Mouse (Mus musculus) mature B cell (primary cell): Measurements from ENCODE around the gene Gm21936.
"Not testable (repeated sequence)": the region's sequence is repeated elsewhere in the genome, so short reads cannot be mapped to it uniquely, and the experiment has no call there.

Experiments used
- in situ Hi-C: fragments of 300-500 bp; cut with MboI; formaldehyde crosslinking; loops from 2 replicates; pipeline ENCODE4 v1.14.3; 2019

Gm21936 gene

DNA sequence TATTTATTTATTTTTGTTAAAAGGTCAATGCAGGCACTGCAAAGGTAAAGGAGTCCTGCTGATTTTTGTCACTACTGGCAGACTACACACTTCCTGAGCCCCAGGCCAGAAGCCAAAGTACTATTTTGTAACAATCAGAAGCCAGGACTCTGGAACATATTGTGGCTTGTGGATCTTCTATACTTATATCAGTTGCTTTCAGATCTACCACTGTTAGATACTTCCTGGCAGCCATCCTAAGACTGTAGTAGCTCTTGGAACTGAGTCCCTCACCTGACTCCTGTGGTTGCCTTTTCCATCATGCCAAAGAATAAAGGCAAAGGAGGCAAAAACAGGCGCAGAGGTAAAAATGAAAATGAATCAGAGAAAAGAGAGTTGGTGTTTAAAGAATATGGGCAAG, at the start of gene Gm21936:
Gene Gm21936, plus strand, starts transcription at position 301 of the 400 bp plus-strand sequence.
- in situ Hi-C loops, result not testable (repeated sequence)

GRCm38 (mm10) chr12:87775655-87776054, 19.7 kb upstream of the Gm21936 start, which contains the start of gene Gm21319:
TSS of gene Gm21319 (minus strand) at chr12:87775755.
- in situ Hi-C loops, result not testable (repeated sequence)

GRCm38 (mm10) chr12:87797971-87798370, 2.7 kb downstream of the Gm21936 start:
- in situ Hi-C loops, result not testable (repeated sequence)

DNA sequence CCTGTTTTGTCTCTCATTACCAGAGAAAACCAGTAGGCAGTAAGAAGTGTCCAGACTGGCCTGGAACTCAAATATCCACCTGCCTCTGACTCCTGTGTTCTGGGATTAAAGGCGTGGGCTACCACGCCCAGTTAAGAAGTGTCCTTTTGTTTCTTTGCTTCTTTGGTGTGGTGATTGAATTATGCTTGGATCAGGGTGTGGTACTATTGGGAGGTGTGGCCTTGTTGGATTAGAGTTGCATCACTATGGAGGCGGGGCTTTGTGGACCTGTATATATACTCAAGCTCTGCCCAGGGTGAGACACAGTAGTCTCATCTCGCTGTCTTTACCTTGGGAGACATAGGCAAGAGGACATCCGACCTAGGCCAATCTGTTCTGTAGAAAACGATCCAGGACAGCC, 21.0 kb downstream of the Gm21936 start, which contains the start of gene BB287469:
Gene BB287469, plus strand, starts transcription at position 301 of the 400 bp plus-strand sequence.
- in situ Hi-C loops, result not testable (repeated sequence)

DNA sequence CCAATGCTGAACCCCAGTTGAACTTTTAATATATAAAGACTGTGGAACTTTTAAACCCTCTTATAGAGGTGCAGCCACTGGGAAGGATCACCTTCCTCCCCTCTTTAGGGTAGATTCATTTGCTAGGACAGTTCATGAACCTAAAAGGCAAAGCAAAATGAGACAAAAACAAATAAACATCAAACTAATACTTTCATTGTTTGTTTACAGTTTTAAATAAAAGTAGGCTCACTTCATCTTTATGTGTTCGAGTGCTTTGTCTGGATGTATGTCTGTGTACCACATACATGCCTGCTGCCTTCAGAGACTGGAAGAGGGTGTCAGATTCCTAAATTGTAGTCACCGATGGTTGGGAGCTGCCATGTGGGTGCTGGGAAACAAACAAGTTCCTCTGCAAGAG, 46.9 kb downstream of the Gm21936 start, which contains the start of gene Gm2001:
Gene Gm2001, minus strand, starts transcription at position 101 of the 400 bp plus-strand sequence.
- in situ Hi-C loops, result not testable (repeated sequence)
